Mouse (Mus musculus): ENCODE measurements around the gene S100a14.

DNA sequence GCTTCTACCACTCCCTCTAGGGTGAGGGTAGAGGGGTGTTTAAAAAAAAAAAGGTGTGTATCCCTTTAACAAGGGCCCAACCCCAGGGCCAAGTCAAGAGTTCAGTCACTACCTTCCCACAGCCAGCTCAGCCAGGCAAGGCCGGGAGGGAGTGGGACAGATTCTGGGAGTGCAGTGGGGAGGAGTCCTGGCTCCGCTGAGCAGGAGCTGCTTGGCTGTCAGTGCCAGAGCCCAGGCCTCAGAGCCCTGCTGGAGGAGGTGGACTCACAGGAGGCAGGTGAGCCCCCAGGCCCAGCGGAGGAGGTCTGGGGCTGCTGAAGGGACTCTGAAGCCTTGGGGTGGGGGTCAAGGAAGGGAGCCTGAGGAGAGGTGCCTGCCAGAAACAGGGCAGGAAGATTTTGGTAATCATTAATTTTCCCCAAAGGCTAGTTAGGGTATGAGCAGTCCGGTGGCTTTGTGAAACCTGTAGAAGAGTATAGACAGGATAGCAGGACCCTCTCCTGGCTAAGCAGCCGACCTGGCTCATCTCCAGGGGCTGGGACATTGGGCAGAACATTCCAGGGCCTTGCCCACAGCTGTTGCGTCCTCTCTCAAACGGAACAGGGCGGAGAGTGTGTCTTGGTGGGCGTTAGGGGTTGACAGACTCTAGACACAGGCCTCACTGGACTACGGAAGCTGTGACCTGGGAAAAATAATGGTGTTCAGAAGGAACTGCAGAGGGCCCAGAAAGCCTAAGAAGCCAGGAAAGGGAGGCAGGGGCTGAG lies 10.7 kb downstream of the S100a14 start, which contains the start of gene S100a16:
- TF ChIP-seq CTCF (conservative IDR thresholded peaks at IDR 0.05; ENCODE audit: low read length) (no peak), NANOG (IDR thresholded peaks at IDR 0.05; ENCODE audit: borderline replicate concordance, low read length) (no peak)
